Mouse (Mus musculus): Measurements from ENCODE around the gene Nfam1.

Gene Nfam1

DNA sequence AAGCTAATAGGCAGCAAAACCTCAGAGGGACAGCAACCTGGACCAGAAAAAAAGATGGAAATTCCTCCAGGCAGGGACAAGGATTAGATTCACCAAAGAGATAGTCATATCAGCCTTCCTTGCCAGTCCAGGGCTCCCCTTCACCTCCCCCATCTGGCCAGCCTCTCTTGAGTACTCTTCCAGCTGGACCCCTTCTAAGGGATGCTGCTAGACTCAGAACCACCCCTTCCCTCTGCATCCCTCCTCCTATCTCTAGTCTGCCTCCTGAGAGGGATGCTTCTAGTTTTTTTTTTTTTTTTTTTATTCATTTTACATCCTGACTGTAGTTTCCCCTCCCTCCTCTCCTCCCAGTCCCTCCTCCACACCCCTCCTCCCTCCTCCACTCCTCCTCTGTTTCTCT is 36.7 kb downstream of the Nfam1 start:
- intact Hi-C loops (cut with DNase I): no loop called here

DNA sequence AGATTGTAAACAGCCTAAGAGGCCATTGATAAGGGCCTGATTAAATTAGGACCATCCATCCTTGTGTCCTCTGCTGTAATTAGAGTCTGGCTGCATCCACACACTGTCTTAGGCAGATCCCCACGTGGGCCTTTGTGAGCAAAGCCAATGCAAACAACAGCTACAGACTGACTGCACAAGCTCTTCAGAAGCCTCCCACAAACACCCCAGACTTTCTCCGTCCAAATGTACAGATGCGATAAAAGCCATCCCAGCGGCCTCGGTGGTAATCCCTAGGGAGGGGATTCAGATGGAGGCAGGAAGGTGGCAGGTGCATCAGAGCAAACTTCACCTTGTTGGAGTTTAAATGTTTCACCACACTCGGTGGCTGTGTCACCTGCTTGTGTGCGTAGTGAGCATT is 37.9 kb downstream of the Nfam1 start:
- intact Hi-C loops (cut with DNase I): no loop called here

DNA sequence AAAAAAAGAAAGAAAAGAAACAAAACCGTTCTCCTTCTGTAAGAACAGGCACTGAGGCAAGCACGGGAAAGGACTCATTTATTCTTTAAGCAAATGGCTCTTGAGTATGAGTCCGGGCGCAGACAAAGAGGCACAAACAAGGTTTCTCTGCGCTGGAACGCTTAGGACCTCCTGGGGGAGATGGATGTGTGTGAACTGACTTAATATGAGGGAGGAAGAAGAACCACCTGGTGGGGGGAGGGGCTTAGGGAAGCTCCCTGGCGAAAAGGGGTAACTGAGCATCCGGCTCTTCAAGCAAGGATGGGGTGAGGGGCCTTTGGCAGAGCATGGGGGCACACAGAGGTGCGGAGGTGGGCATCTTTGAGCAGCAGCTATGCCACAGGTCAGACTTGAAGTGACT is 40.2 kb downstream of the Nfam1 start:
- intact Hi-C loops (cut with DNase I): no loop called here

DNA sequence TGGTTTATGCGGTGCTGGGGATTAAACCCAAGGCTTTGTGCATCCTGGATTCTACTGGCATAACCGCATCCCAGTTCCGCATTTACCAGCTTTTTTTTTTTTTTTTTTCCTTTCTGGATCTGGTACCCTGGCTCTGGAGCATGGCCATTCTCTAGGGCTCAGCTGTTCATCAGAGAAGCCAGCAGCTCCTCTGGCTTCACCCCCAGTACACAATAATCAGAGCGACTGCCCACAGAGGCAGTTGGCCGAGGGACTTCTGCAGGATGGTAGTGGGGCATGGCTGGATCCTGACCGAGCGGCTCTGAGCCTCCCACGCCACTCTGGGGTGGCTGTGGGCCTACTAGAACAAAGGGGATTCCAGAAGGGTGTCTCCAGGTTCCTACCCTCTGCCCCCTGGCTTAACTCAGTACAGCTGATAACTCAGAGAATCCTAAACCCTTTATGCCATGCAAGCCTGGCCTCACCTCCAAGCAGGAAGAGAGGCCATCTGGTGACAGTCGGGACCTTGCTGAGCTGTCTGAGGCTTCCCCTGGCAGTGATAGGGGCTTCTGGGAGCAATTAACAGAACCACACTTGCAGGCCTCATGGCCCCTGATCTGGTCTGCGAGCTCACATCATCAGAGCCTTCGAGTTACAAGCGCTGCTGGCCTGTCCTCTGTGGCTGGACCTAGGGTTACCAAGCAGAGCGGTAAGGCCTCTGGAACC is 40.9 kb downstream of the Nfam1 start:
- intact Hi-C loops (cut with DNase I): no loop called here

DNA sequence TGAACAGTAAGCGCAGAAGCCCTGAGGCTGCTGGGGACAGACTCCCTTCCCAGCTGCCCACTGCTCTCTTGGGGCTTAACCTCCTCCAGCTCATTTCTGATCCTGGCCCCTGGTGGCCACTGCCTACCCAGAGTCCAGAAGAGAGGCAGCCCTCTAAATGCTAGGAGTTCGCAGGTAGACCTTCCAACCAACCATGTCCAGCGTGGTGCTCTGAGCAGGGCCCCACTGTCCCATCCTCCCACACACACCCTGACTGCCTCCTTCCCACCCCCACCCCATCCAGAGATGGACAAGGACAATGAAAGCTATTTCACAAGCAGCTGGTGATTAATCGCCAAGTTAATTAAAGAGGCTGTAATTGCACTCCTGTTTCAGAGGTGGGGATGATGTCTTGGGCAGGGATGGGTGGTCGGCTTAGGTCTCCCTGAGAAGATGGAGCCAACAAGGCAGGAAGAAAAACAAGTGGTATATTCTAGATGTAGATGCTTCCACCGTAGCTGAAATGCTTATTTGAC is 43.9 kb downstream of the Nfam1 start:
- intact Hi-C loops (cut with DNase I): no loop called here

DNA sequence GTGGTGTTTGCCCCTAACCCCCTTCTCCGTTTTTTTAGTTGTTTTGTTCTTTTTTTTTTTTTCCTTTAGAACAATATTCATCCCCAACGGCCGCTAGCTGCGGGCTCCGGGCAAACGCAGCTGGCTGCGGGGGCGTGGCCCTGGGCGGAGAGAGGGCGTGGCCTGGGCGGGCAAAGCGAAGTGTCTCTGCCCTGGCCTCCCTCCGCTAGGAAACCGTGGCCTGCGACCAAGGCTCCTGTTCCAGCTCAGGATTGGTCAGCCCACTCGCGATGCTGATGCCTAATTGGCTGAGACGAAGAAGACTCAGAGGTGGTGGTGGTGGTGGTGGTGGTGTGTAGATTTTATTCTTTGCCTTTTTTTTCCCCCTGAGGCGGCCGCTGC is 45.4 kb downstream of the Nfam1 start, which contains the start of gene Tcf20:
Gene Tcf20, minus strand, starts transcription at position 141 of the 381 bp plus-strand sequence.
- intact Hi-C loops (cut with DNase I): no loop called here

DNA sequence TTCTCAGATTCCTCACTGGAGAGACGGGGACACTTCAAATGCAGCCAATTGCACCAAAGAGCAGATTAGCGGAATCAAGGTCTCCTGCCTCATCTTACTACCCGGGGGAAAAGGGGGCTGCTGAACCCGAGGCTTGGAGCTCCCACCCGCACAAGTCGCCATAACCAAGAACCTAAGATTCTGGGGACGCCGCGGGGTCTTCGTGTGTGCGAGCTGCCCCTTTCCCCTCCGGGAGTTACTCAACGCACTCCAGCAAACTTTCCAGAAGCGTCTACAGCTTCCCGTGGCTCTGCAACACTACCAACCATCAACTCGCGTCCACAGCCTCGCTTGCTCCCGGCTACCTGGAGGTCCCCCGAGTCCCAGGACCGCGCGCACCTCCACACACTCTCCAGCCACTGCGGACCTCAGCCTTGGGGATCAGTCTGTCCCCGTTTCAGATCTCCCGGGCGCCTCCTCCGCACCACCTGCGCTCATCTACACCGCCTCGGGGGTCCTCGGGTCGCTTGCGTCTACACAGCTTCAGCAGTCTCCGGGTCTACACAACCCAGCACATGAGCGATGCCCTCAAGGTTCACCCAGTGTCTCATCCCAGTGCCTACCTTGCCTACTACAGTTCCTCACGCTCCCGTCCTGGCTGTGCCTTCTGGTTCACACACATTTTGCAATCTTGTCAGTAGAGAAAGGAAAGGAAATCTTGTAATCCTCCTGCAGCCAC is 45.9 kb downstream of the Nfam1 start:
- intact Hi-C loops (cut with DNase I): no loop called here

DNA sequence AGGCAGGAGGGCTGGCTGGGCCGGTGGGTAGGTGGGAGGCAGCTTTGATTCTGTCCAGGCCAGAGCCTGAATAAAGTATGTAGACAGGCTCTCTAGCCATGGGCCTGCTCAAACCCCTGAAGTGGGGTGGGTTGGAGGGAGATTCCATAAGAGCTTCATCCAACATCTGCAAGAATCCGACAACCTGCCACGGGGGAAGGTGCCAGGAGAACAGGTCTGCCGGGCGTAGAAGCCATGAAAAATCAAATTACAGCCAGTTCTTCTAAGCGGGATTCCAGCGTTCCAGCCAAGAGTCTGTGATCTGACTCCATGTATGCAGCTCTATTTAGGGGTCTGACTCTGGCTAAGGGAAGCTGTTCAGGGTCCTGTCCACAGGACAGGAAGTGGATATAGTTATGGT is 48.5 kb downstream of the Nfam1 start:
- intact Hi-C loops (cut with DNase I): no loop called here

DNA sequence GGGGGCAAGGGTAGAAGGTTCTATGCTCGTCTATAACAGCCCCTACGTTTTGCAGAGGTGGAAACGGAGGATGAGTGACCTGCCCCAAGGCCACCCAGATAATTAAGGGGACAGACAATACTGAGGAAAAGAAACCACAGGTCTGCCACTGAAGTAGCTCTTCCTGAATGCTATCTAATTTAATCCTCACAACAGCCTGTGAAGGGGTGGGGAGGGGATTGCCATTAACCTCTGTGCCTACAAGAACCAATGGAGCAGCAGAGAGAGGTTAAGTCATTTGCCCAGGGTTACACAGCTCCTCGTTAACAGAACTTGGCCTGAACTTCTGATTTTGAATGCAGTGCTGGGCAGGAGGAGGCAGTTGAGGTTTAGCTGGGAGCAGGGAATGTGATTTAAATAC is 49.0 kb downstream of the Nfam1 start:
- intact Hi-C loops (cut with DNase I): no loop called here

DNA sequence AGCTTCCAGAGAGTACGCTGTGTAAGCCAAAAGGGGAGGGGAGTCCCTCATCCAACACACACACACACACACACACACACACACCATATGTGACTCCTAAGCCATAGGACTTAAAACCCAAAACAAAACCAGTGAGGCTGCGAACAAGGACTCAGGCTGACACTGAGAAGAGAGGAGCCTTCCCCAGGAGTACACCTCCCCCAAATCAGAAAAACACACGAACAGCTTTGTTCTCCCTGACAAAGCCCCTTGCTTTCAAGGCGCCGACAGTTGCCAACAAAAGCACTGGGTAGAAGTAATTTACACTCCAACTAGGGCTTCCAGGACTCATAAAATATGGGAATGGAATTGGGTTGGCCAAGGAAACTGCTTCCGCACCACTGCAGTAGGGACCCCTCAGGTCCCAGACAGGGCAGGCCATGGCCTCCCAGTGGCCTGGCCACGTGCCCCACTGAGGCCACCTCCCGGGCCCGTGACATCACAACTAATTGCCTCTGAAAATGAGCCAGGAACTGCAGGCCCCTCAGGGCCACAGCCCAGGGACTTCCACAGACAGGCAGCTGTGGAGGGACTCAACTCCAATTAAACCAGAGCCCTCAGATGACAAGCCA is 49.6 kb downstream of the Nfam1 start:
- intact Hi-C loops (cut with DNase I): no loop called here

DNA sequence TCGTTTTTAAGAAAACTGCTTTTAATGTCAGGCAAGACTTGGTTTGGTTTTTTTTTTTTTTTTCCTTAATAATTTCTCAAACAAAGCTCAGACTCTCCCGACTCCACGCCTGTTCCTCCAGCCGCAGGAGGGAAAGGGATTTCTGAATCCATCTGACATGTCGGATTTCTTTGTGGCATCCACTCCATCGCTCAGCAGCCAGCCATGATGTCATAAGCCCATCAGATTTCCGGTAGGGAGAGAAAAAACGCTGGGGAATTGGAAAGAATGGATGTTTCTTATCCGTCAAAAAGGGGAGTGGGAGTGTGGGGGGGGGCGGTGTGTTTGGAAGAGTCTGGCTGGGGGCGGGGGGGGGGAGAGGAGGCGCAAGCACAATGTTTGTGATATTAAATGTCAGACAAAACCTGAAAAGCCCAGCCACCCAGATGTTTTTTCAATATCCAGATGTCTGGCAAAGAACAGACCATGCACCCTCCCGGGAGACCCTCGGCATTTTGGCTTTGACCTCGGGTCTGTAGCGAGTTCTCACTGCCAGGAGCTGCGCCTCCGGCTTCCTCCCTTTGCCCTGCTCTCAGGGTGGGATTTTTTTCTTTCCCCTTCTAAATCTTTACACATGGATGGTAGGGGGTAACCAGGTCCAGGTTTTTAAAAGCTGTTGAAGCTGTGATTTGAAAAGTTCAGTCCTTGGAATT is 50.2 kb downstream of the Nfam1 start:
- intact Hi-C loops (cut with DNase I): no loop called here

DNA sequence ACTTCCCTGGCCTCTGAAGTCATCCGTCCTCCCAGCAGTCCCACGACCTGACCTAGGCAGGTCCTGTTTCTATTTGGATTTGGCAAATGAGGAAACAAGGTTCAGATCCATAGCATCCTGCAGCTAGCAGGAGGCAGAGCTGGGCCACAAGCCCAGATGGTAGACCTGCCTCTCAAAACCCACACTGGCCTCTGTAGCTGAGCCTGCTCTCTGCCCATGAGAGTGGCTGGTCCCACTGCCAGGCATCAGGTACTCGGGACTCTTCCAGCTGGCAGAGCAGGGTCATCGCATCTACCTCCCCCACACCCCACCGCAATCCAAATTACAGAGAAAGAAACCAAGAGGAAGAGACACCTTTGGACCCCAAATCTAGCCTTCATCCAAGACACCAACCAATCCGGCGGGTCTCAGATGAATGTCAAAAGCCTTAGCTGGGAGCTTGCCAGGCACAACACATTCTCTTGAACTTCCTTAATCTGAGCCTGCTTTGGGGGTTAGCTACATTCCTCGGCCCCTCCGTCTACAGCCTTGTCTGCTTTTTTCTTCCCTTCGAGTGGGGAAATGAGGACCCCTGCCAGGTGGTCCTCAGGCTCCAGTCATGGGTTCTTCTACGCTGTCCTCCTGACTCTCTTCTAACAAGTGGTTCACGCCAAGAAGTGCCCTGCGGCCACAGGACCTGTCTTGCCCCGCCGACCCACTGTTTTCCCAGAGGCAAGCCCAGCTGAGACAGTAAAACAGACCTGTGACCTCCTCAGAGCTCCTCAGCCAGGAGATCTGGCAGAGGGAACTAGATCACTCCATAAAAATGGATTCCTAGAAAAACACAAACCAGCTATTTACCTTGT is 51.2 kb downstream of the Nfam1 start:
- intact Hi-C loops (cut with DNase I): no loop called here

DNA sequence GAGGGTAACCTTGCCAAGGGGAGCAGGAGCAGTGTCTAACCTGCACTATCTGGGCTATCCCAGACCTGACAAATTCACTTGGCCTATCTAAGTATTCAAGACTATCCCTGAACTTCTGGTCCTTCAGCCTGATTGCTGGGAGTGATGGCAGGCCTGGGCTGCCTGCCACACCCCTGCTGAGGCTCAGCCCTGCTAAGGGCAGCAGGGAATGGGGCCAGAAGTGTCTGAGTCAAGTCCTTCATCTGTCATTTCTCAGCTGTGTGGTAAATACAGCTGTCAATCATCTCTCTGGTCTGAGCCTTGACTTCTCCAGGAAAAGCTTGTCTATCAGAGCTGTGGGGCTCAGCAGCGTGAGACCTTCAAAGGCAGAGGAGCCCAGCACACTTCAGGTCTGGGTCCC is 53.6 kb downstream of the Nfam1 start:
- intact Hi-C loops (cut with DNase I): loop anchor here (5.0 kb wide), 1 partner anchor 38 kb away; no protein-coding TSS in a partner anchor

DNA sequence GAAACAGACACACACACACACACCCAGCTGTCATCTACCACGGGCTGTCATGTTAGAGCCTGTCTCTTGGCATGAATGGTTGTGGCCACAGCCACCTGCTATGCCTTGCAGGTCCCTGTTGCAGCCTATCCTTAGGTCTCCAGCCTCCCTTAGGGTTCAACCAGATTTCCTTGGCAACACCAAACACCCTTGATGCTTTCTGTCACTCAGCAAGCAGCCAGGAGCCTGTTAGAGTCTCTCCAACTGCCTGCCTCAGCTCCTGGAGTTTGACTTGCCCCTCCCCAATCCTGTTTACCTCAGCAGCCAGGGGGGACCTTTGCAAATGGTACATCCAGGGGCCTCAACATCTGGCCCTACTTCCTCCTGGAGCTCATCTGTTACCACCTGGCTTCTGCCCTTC is 58.6 kb downstream of the Nfam1 start:
- intact Hi-C loops (cut with DNase I): no loop called here

DNA sequence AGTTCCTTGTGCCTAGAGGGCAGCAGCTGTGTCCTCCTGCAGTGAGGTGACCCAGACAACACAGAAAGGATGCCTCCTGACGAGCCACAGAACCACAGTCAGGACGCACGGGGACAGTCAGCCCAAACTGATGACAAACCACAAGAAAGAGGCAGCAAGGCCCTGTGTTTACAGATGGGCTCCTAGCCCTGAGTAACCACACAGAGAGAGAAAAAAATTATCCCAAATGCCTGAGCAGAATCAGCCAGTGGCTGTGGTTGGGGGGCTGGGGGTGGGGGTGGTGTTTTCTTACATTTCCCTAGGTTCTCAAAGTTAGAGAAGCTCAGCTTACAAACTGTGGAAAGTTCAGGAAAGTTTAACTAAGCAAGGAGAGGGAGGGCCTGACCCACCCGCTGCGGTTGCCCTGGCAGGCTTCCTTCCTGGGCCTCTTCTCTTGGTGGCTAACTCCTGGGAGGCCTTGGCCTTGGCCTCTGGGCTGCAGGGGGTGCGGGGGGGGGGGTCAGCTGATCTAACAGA is 63.8 kb downstream of the Nfam1 start:
- intact Hi-C loops (cut with DNase I): no loop called here

DNA sequence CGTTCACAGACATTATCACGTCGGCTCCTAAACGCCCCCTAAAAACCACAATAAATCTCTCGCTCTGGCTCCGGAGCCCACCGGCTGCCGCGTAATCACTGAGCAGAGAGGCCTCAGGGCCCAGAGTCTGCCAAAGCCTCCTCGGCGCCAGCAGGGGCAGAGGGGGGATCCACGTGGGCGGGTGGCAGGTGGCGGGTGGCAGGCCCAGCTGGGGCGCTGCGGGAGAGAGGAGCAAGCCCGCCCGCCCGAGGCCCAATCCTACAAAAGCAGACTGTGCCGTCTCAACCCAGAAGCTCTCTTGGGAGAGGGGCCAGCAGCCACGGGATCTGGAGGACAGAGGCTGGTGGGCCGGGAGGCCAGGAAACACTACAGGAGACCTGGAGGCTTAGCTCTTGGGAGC is 64.7 kb downstream of the Nfam1 start:
- intact Hi-C loops (cut with DNase I): no loop called here

DNA sequence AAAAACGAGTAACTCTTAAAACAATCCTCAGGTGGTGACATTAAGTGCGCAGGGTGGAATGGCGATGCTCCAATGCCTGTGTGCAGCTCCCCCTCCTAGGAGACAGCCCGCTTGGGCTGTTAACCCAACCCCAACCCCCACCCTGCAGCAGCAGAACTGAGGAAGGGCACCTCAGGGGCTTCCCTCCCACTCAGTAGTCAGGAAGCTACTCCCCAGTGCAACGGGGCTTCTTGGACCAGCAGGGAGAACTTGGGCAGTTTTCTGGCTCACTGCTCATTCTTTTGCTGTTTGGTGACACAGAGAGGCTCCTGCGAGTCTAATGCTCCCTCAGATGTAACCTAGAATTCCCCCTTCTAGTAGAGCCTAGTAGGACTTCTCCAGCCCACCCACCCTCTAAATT is 65.2 kb downstream of the Nfam1 start:
- intact Hi-C loops (cut with DNase I): no loop called here

DNA sequence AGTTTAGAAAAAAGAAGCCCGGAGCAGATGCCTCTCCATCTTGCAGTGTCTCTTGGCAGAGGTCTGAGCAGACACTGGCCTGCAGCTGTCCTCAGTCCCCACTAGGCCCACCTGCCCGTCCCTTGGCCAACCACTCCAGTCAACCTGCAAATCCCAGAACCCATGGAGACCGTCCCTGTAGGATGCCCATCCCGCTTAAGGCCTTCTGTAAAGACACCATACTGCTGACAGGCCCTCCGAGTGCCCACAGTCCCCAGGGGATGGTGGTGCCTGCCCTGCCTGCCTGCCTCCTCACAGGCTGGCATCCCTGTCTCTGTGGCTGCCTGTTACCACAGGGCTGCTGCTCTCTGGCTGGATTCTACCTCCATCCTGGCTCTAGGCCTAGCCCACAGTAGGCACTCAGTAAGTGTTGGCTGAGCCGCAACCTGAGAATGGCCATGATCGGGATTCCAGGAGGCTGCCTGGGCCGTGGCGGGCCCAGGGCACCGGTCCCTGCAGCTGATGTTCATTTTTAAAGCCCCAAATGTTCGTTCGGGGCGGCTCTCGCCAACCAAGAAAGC is 68.8 kb downstream of the Nfam1 start:
- intact Hi-C loops (cut with DNase I): no loop called here

DNA sequence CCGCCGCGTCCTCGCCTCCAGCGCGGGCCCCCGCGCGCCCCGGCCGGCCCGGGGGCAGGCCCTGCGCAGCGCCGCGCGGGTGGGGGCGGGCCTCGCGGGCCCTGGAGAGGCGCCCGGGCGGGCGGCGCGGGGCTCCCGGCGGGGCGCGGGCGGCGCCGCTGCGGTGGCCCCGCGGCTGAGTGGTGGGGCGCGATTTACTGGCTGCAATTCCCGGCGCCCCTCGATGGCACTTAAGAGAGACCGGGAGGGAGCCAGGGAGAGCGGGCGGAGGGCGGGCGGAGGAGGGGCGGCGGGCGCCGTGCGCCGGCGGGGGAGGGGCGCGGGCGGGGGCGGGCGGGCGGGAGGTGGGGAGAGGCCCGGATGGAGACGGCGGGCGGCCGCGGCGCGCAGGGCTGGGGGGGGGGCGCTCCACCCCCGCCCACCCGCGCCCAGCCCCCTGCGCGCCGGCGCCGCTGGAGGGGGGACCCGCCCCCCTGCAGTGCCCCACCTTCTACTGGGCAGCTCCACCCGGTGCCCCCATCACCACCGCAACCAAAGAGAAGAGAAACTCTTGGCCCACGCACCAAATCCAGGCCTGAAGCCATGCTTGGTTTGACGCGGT is 69.5 kb downstream of the Nfam1 start:
- intact Hi-C loops (cut with DNase I): no loop called here

DNA sequence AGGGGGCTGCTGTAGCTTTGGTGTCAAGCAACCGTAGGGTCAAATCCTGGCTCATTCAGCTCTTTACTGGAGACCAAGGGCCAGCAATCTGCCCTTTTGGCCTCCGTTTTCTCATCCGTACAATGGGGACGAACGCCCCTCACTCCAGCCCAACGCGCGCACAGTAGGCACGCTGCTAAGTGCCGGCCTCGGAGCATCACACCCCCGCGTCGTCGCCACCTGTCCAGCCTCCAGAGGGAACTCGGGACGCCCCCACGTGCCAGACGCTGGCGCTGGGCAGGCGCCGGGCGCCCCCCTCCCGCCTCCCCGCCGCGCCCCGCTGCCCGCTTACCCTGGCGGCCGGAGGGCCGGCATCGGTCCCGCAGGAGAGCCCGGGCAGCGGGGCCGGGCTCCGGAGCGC is 70.0 kb downstream of the Nfam1 start:
- intact Hi-C loops (cut with DNase I): no loop called here
